Mouse (Mus musculus) neural tube, embryonic 14.5 days (tissue): ENCODE data around the gene Gm6370. TPM values are rescaled to one million over a fixed set of nuclear protein-coding genes. Genes with fewer than 3 reads are reported as not detected.
"Not testable (repeated sequence)": the region's sequence is repeated elsewhere in the genome, so short reads cannot be mapped to it uniquely, and the experiment has no call there.

Experiments used
- ATAC-seq: fragments of 200-750 bp; cut with Nextera tagmentation; 2 replicates; pipeline ENCODE4 v1.8.0; 2017; ENCODE audit warnings: low read depth, mild to moderate bottlenecking, moderate TSS enrichment, moderate library complexity
- H3K27ac ChIP-seq: fragments of 300-500 bp; sonication (generic); 2 replicates; pipeline ENCODE4 v1.5.1; 2014; ENCODE audit warnings: low read depth, mild to moderate bottlenecking, control low read depth, low read length, moderate library complexity, mixed read lengths
- H3K27me3 ChIP-seq: fragments of 300-500 bp; sonication (generic); 2 replicates; pipeline ENCODE4 v1.6.1; 2014; ENCODE audit warnings: low read length; ENCODE audit not compliant: control insufficient read depth, insufficient read depth
- H3K36me3 ChIP-seq: fragments of 300-500 bp; sonication (generic); 2 replicates; pipeline ENCODE4 v1.6.1; 2014; ENCODE audit warnings: low read length, mixed read lengths; ENCODE audit not compliant: control insufficient read depth, insufficient read depth
- H3K4me1 ChIP-seq: fragments of 300-500 bp; sonication (generic); 2 replicates; pipeline ENCODE4 v1.6.1; 2014; ENCODE audit warnings: low read length; ENCODE audit not compliant: control insufficient read depth, insufficient read depth
- H3K4me2 ChIP-seq: fragments of 300-500 bp; sonication (generic); 2 replicates; pipeline ENCODE4 v1.6.1; 2014; ENCODE audit warnings: mild to moderate bottlenecking, low read depth, low read length, control low read depth
- H3K4me3 ChIP-seq: fragments of 300-500 bp; sonication (generic); 2 replicates; pipeline ENCODE4 v1.5.1; 2014; ENCODE audit warnings: low read depth, low read length, control low read depth, mixed read lengths
- H3K9ac ChIP-seq: fragments of 300-500 bp; sonication (generic); replicated peaks from 2 replicates; pipeline ENCODE4 v1.6.1; 2014; ENCODE audit warnings: low read depth, mild to moderate bottlenecking, control low read depth, low read length, mixed read lengths
- H3K9me3 ChIP-seq: fragments of 300-500 bp; sonication (generic); 2 replicates; pipeline ENCODE4 v1.6.1; 2016; ENCODE audit warnings: low read length; ENCODE audit not compliant: control insufficient read depth
- WGBS: fragments of 180-500 bp; shearing (Covaris S2); extraction: QIAGEN DNeasy Blood & Tissue Kit; methylation state at CpG from one replicate; pipeline ENCODE4 v1.1.7; 2014; 5-methylcytosine and 5-hydroxymethylcytosine counted together
- polyA plus RNA-seq: library from polyadenylated mRNA; unstranded; fragments of >200 nt; fragmentation: Nextera tagmentation; extraction: Ambion mirVana; gene quantifications from 2 replicates; pipeline ENCODE4 v1.2.1, GENCODE M21; 2014

Gm6370 gene
- not detected in 2 replicates for polyA plus RNA-seq

DNA sequence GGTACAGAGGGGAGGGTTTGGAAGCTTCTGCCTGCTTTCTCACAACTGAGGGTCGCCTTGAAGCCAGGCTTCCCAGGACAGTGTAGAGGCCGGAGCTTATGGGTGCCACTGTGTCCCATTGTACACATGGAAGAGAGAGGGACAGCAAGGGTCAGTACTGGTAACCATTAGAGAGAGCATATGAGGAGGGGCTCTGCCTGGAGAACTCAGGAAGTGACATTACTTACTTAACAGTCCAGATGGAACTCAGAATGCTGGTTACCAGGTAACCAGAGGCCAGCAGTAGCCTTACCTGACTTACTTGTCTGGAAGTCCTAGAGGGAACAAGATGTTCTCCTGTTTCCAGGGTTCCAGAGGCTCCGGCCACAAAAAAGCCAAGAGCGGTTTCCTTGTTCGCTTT is at the start of gene Gm6370:
Gm6370 (plus strand) TSS at position 301 of the 400 bp plus-strand sequence.
- not testable (repeated sequence) for H3K4me1 ChIP-seq, H3K4me2 ChIP-seq, H3K27me3 ChIP-seq, H3K27ac ChIP-seq, H3K9ac ChIP-seq, H3K4me3 ChIP-seq, ATAC-seq, H3K36me3 ChIP-seq, H3K9me3 ChIP-seq
- WGBS = no CpG with 5 or more reads among the region's 5 CpGs

DNA sequence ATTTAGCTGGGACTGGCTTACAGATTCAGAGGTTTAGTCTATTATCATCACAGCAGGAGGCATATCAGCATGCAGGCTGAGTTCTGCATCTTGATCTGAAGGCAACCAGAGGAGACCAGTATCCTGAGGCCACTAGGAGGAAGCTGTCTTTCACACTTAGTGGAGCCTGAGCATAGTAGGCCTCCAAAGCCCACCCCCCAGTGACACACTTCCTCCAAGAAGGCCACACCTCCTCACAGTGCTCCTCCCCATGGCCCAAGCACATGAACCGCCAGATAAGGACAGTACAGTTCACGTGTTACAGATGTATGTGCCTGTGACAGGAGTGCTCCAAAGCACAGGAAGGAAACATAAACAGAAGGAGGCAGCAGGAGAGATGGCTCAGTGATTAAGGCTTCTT is 48.4 kb upstream of the Gm6370 start:
- Histone ChIP-seq H3K9ac (no peak overlapping the region), H3K27ac (no peak overlapping the region), H3K4me2 (no peak overlapping the region), H3K4me1 (no peaks in the 10 kb centered on the region), H3K4me3 (no peak overlapping the region), H3K27me3 (no peaks in the 10 kb centered on the region), H3K36me3 (no peaks in the 10 kb centered on the region; the same call in 1 of the 2 replicates), H3K9me3 (no peaks in the 10 kb centered on the region)
- 92% methylated on average over 2 of the region's 2 CpGs for WGBS
- no peak for ATAC-seq

DNA sequence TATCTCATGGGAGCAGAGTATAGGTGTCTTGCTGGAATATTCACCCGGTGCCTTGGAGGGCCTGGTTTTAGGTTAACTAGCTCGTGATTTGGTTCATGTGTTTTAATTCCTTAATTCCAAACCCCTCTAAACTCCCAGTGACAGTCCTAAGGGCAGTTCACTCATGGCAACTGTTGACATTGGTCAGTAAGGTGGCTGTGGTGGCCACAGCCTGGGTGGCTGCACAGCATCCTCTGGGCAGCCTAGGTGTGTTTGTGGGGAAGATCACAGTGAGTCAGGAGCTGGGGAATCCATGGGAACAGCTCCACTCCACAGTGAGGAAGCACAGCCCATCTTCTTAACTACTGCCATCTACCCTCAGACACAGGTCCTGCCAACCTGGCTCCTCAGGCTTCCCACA is 44.5 kb upstream of the Gm6370 start:
- no peak for ATAC-seq
- no peak overlapping the region for H3K27ac ChIP-seq
- H3K9me3 ChIP-seq = no peaks in the 10 kb centered on the region
- H3K27me3 ChIP-seq = no peaks in the 10 kb centered on the region
- H3K4me1 ChIP-seq = no peaks in the 10 kb centered on the region
- H3K4me3 ChIP-seq = no peak overlapping the region
- no peak overlapping the region for H3K9ac ChIP-seq
- H3K4me2 ChIP-seq = no peak overlapping the region
- H3K36me3 ChIP-seq = no peaks in the 10 kb centered on the region
- 96% methylated on average over 2 of the region's 2 CpGs for WGBS

DNA sequence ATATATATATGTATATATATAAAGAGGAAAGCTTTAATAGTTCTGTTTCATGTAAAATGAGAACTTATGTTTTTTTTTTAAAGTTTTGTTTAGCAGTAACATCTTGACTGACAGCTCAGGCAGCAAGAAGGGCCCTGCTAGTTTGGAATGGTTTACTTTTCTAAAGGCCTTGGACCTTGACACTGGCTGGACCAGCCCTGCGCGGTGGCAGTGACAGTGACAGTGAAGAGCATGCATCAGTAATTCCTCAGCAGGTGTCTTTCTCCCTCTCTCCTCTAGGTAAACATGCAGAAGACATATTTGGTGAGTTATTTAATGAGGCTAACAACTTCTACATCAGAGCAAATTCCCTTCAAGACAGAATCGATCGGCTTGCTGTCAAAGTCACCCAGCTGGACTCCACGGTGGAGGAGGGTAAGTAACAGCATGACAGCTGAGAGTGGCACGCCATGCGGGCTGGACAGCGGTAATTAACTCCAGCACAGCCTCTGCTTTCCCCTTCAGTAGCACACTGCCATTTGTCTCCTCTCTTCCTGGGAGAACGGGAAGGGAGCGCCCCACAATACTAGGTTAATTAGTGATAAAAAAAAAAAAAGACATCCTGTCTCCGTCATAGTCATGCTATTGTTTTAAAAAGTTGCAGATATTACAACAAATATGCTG is 39.4 kb upstream of the Gm6370 start:
- no peaks in the 10 kb centered on the region for H3K4me1 ChIP-seq
- ATAC-seq = no peak
- no peak overlapping the region for H3K27ac ChIP-seq
- WGBS = 79% methylated on average over 11 of the region's 11 CpGs
- H3K27me3 ChIP-seq = no peaks in the 10 kb centered on the region
- H3K9me3 ChIP-seq = no peaks in the 10 kb centered on the region
- no peak overlapping the region for H3K4me3 ChIP-seq
- no peak overlapping the region for H3K4me2 ChIP-seq
- no peak overlapping the region for H3K9ac ChIP-seq
- peaks cover 6% of the 10 kb centered on the region; the same call in 1 of the 2 replicates for H3K36me3 ChIP-seq

DNA sequence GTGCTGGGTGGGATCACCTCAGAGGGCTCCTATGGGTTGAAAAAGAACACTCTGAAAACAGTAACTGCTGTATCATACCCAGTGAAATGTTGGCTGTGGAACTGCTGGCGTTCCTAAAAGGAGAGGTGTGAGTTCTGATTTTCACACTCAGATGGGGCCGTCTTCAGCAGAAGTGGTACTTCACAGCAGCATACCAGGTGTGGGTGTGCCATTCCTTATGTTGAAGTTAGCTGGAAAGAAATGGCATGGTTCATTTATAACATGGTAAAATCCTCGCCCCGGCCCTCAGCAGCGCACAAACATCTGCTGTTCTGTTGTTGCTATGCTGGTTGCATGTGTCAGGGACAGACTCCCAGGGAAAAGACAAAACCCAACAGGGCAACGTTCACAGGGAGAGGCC is 37.6 kb upstream of the Gm6370 start:
- H3K4me2 ChIP-seq = no peak overlapping the region
- no peak overlapping the region for H3K27ac ChIP-seq
- H3K4me3 ChIP-seq = no peak overlapping the region
- no peak overlapping the region for H3K9ac ChIP-seq
- no peak for ATAC-seq
- no peaks in the 10 kb centered on the region for H3K27me3 ChIP-seq
- no peaks in the 10 kb centered on the region for H3K4me1 ChIP-seq
- 95% methylated on average over 6 of the region's 6 CpGs for WGBS
- peaks cover 6% of the 10 kb centered on the region; the same call in 1 of the 2 replicates for H3K36me3 ChIP-seq
- H3K9me3 ChIP-seq = no peaks in the 10 kb centered on the region

DNA sequence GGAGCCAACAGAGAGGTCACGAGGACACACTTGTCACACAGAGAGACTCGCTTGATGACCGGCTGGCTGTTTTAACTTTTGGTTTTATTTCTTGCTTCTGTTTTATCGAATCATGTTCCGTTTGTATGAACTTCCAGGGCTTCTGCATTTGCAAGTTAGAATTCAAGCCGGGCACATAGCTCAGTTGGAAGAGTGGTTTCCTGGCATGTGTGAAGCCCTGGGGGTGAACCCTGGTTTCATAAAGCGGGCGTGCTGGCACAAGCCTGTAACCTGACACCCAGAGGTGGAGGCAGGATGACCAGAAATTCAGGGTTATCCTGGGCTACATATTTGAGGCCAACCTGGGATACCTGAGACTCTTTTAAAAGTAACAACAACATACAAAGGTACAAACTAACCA is 29.6 kb upstream of the Gm6370 start:
- Histone ChIP-seq H3K4me1 (no peaks in the 10 kb centered on the region), H3K4me3 (no peak overlapping the region), H3K9ac (no peak overlapping the region), H3K9me3 (no peaks in the 10 kb centered on the region), H3K4me2 (no peak overlapping the region), H3K27me3 (no peaks in the 10 kb centered on the region), H3K27ac (no peak overlapping the region), H3K36me3 (peaks cover 14% of the 10 kb centered on the region)
- 86% methylated on average over 8 of the region's 8 CpGs for WGBS
- ATAC-seq = no peak

DNA sequence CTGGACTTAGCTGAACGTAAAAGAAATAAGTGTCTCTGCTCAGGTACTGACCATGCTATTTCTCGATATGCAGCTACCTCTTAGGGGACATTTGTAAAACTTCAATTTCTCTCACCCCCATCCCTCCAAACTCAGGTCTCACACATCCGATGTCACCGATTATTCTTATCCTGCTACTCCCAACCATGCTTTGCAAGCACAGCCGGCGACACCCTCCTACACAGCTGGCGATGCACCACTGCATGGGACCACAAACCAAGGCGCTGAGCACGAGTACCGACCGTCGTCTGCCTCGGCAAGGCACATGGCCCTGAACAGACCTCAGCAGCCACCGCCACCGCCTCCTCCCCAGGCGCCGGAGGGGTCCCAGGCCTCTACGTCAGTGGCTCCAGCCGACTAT is 24.5 kb upstream of the Gm6370 start:
- H3K4me1 ChIP-seq = no peaks in the 10 kb centered on the region
- no peak overlapping the region for H3K4me2 ChIP-seq
- H3K27ac ChIP-seq = no peak overlapping the region
- H3K4me3 ChIP-seq = no peak overlapping the region
- H3K36me3 ChIP-seq = peaks cover 23% of the 10 kb centered on the region
- no peaks in the 10 kb centered on the region for H3K9me3 ChIP-seq
- no peaks in the 10 kb centered on the region for H3K27me3 ChIP-seq
- no peak for ATAC-seq
- 92% methylated on average over 19 of the region's 19 CpGs for WGBS
- H3K9ac ChIP-seq = no peak overlapping the region

DNA sequence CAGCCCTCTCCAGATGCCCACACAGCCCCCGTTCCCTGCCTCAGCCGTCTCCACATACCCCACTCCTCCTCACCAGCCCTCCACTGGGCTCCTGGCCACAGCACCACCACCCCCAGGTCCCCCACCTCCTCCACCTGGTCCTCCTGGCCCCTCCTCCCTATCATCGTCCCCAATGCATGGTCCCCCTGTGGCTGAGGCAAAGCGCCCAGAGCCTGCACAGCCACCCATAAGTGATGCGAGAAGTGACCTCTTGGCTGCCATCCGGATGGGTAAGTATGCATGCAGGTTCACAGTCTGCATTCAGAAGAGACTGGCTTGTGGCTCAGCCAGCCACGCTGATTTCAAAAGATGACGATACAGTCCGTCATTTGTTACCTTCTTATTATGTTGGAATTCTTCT is 22.9 kb upstream of the Gm6370 start:
- Histone ChIP-seq H3K4me1 (no peaks in the 10 kb centered on the region), H3K27ac (no peak overlapping the region), H3K9me3 (no peaks in the 10 kb centered on the region), H3K4me3 (no peak overlapping the region), H3K27me3 (no peaks in the 10 kb centered on the region), H3K36me3 (peaks cover 23% of the 10 kb centered on the region; the same call in 1 of the 2 replicates), H3K4me2 (no peak overlapping the region), H3K9ac (no peak overlapping the region)
- 90% methylated on average over 9 of the region's 9 CpGs for WGBS
- no peak for ATAC-seq

DNA sequence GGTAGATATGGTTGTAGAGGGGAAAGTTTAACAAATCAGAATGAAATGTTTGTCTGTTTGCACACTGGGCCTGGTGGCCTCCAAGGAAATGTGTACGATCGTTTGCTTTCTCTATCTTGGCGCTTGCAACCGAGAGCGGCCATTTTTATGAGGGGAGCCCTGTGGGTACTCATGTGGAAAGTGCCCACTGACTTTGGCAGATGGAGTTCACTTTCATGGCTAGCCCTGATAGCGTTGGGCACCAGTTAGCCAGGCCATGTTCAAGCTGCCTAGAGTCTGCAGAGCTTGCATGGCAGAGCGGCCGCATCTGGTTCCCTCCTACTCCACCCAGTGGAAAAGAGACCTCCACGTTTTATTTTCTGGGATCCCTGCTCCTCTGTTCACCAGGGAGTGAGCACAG is 20.3 kb upstream of the Gm6370 start:
- H3K27me3 ChIP-seq = no peaks in the 10 kb centered on the region
- 92% methylated on average over 9 of the region's 9 CpGs for WGBS
- no peak overlapping the region for H3K4me3 ChIP-seq
- no peak overlapping the region for H3K27ac ChIP-seq
- H3K36me3 ChIP-seq = peaks cover 19% of the 10 kb centered on the region; the same call in 1 of the 2 replicates
- no peak overlapping the region for H3K9ac ChIP-seq
- no peak for ATAC-seq
- H3K4me2 ChIP-seq = no peak overlapping the region
- no peaks in the 10 kb centered on the region for H3K4me1 ChIP-seq
- H3K9me3 ChIP-seq = no peaks in the 10 kb centered on the region
